Mouse (Mus musculus) kidney, postnatal 36 days (tissue): ENCODE measurements around the gene Tesc.
A peak's percentile ranks its signal among the peaks of the same experiment; 100 is the strongest.

Source experiments
- DNase-seq, 2 experiments: peaks; one replicate each; pipeline ENCODE4 v3.0.0; 2021 to 2022; ENCODE audit warnings: mixed read lengths in 2 of 2

Gene Tesc

GRCm38 (mm10) chr5:118027698-118028190 lies at the start of gene Tesc:
Gene Tesc, plus strand, starts transcription at chr5:118027743.
- peak in 1 of 2 experiments; percentile 27 for DNase-seq

- DNase-seq = no peak
These were observed 49.3 kb upstream of the Tesc start for GRCm38 (mm10) chr5:117978159-117978697.

GRCm38 (mm10) chr5:117979082-117979481 lies 48.5 kb upstream of the Tesc start:
- peak in 1 of 2 experiments; percentile 7 for DNase-seq

GRCm38 (mm10) chr5:117980921-117981320 lies 46.6 kb upstream of the Tesc start:
- DNase-seq = no peak

GRCm38 (mm10) chr5:117981943-117982342 lies 45.6 kb upstream of the Tesc start:
- DNase-seq = no peak

GRCm38 (mm10) chr5:117986327-117986726 lies 41.2 kb upstream of the Tesc start:
- DNase-seq = peak; percentile 77 to 80

GRCm38 (mm10) chr5:117987891-117988290 lies 39.7 kb upstream of the Tesc start:
- no peak for DNase-seq

GRCm38 (mm10) chr5:117988367-117988766 lies 39.2 kb upstream of the Tesc start:
- DNase-seq = no peak

GRCm38 (mm10) chr5:117989773-117990172 lies 37.8 kb upstream of the Tesc start:
- DNase-seq = peak; percentile 65 to 73

- DNase-seq = no peak
These were observed 36.6 kb upstream of the Tesc start for GRCm38 (mm10) chr5:117990957-117991356.

- DNase-seq = no peak
These were observed 34.0 kb upstream of the Tesc start for GRCm38 (mm10) chr5:117993550-117993949.

- DNase-seq = peak; percentile 79 to 81
These were observed 32.1 kb upstream of the Tesc start for GRCm38 (mm10) chr5:117995372-117995901.

GRCm38 (mm10) chr5:117995911-117996310 lies 31.6 kb upstream of the Tesc start:
- DNase-seq = no peak

- DNase-seq = no peak
These were observed 31.0 kb upstream of the Tesc start for GRCm38 (mm10) chr5:117996581-117996980.

- DNase-seq = peak; percentile 79
These were observed 30.0 kb upstream of the Tesc start for GRCm38 (mm10) chr5:117997434-117997970.

GRCm38 (mm10) chr5:117999061-117999460 lies 28.5 kb upstream of the Tesc start:
- DNase-seq = no peak

GRCm38 (mm10) chr5:117999584-117999983 lies 28.0 kb upstream of the Tesc start:
- DNase-seq = no peak

GRCm38 (mm10) chr5:118002059-118002458 lies 25.5 kb upstream of the Tesc start:
- DNase-seq = peak; percentile 71 to 85

GRCm38 (mm10) chr5:118004619-118005018 lies 22.9 kb upstream of the Tesc start:
- DNase-seq = peak; percentile 54 to 85

GRCm38 (mm10) chr5:118005728-118006127 lies 21.8 kb upstream of the Tesc start:
- peak; percentile 63 to 78 for DNase-seq

GRCm38 (mm10) chr5:118008344-118008743 lies 19.2 kb upstream of the Tesc start:
- DNase-seq = no peak

- no peak for DNase-seq
These were observed 16.7 kb upstream of the Tesc start for GRCm38 (mm10) chr5:118010872-118011271.

GRCm38 (mm10) chr5:118011796-118012195 lies 15.7 kb upstream of the Tesc start:
- DNase-seq = no peak

GRCm38 (mm10) chr5:118015028-118015427 lies 12.5 kb upstream of the Tesc start:
- DNase-seq = peak; percentile 88 to 92
